Comparison of ENCODE assay signal across 10 mouse cellular contexts in the genomic region with DNA sequence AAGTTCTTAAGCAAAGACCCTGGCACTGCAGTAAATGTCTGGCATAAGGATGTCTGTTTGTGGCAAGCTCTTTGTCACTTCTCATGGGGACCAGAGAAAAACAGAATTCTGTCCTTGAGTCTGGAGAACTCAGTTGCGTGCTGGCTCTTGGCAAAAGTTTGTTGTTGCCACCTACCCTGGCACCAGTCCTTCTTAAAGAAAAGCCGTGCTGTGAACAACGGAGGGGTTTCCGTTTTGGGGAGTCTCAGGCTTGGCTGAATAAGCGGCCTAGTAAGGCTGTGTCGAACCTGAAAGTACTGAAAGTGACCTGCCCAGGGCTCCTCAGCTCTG. TPM values are rescaled to one million over a fixed set of nuclear protein-coding genes. Genes with fewer than 3 reads are reported as not detected.
DNase-seq lines count a peak whose midpoint lies in the region; ATAC-seq and TF ChIP-seq lines count a peak whose summit lies in the region.
"Had no signal": no experiment of that assay in that cellular context is flagged by ENCODE, and none has a peak within 500 bp of the region (broad histone marks: within the 10 kb centered on the region; RNA-seq: fewer than 3 reads in every experiment).

No protein-coding gene starts in this region.

- ATAC-seq in kidney, postnatal 0 days (replicated peaks; ENCODE audit: low FRiP score, low read depth), result no peak
- no peak for ATAC-seq in liver, postnatal 0 days
- ATAC-seq in inflammation-experienced regulatory T-cells, adult 6 months, result no peak

- H3K4me1 ChIP-seq in kidney, postnatal 0 days (replicated peaks; ENCODE audit: insufficient read depth, low read length), result peaks cover 28% of the 10 kb centered on the region
- H3K4me1 ChIP-seq in liver, postnatal 0 days (ENCODE audit: insufficient read depth), result peaks cover 39% of the 10 kb centered on the region

- peak; percentile 40 for DNase-seq in adrenal gland, postnatal 10 days
- no peak for DNase-seq in adrenal gland, postnatal 25 days
- DNase-seq in kidney, postnatal 0 days (ENCODE audit: low spot score), result no peak
- DNase-seq in kidney, adult 11 months, result no peak
- DNase-seq in heart, postnatal 4 days, result peak; percentile 23
- no peak for DNase-seq in liver, postnatal 0 days
- no peak for DNase-seq in c-Kit-positive CD71-positive TER-119-positive erythroid progenitor cells, embryonic 14.5 days (ENCODE audit: low spot score)
- DNase-seq: cerebellum, postnatal 25 days; midbrain, embryonic 14.5 days had no signal

- peak overlapping the region; percentile 52 for H3K27ac ChIP-seq in kidney, postnatal 0 days
- H3K27ac ChIP-seq in liver, postnatal 0 days (ENCODE audit: low read depth), result peak overlapping the region; percentile 86

- H3K36me3 ChIP-seq in kidney, postnatal 0 days (ENCODE audit: insufficient read depth, low read length), result no peaks in the 10 kb centered on the region
- no peaks in the 10 kb centered on the region for H3K36me3 ChIP-seq in liver, postnatal 0 days (replicated peaks; ENCODE audit: insufficient read depth, low read length)

- TF ChIP-seq CTCF in kidney, postnatal 0 days (IDR thresholded peaks at IDR 0.05; ENCODE audit: low read depth), result no peak
- TF ChIP-seq CTCF in liver, postnatal 0 days (IDR thresholded peaks at IDR 0.05; ENCODE audit: low read depth), result no peak

- no peaks in the 10 kb centered on the region for H3K27me3 ChIP-seq in kidney, postnatal 0 days (ENCODE audit: insufficient read depth, low read length)
- 0 out of 2 replicates have a peak, but pooled peaks cover 3% of the 10 kb centered on the region for H3K27me3 ChIP-seq in liver, postnatal 0 days (ENCODE audit: insufficient read depth, low read length)

- no peak for TF ChIP-seq EP300 in liver, postnatal 0 days (IDR thresholded peaks at IDR 0.05; ENCODE audit: low read depth)

- no peak overlapping the region for H3K9ac ChIP-seq in kidney, postnatal 0 days (ENCODE audit: low read depth, low read length)
- H3K9ac ChIP-seq in liver, postnatal 0 days (replicated peaks), result no peak overlapping the region; the same call in 1 of the 2 replicates

- 53% methylated on average over 6 of the region's 6 CpGs for WGBS in kidney, postnatal 0 days
- WGBS in liver, postnatal 0 days (ENCODE audit: insufficient replicate concordance), result 41% methylated on average over 6 of the region's 6 CpGs

- no peak overlapping the region for H3K4me3 ChIP-seq in kidney, postnatal 0 days (replicated peaks; ENCODE audit: low read depth, low read length)
- H3K4me3 ChIP-seq in liver, postnatal 0 days (ENCODE audit: low read depth, low read length), result no peak overlapping the region

- H3K4me2 ChIP-seq in kidney, postnatal 0 days (ENCODE audit: low read length), result no peak overlapping the region
- no peak overlapping the region for H3K4me2 ChIP-seq in liver, postnatal 0 days (ENCODE audit: low read depth, low read length)

- H3K9me3 ChIP-seq in kidney, postnatal 0 days (replicated peaks; ENCODE audit: low read length), result no peaks in the 10 kb centered on the region
- H3K9me3 ChIP-seq in liver, postnatal 0 days (ENCODE audit: low read length), result no peaks in the 10 kb centered on the region

RNA-seq across cellular contexts. Expression of a gene that starts 24.0 kb away (rescaled TPM):
- total RNA-seq in adrenal gland, postnatal 10 days (2021), result 10 to 100 TPM in 1 of 2 experiments, 1 to 10 TPM in 1; 8.9 to 12.1 TPM
- total RNA-seq in adrenal gland, postnatal 25 days (2021), result 7.2 and 7.5 TPM in 2 replicates
- 27.8 and 31.8 TPM in 2 replicates for polyA plus RNA-seq in kidney, postnatal 0 days (2015; fragmentation: Nextera tagmentation; extraction: Ambion mirVana)
- total RNA-seq in heart, postnatal 4 days (2021), result 10 to 100 TPM; 18.7 to 19.9 TPM
- 26.1 and 31.2 TPM in 2 replicates for polyA plus RNA-seq in liver, postnatal 0 days (2015; fragmentation: Nextera tagmentation; extraction: Ambion mirVana)
- 10 to 100 TPM in 2 of 3 experiments, 1 to 10 TPM in 1; 8.4 to 75.9 (median 10.4) TPM for polyA plus RNA-seq in inflammation-experienced regulatory T-cells, adult 6 months (2017; shearing (Covaris generic))

Comparison
In these comparisons a context has a peak if more than half of its experiments do, and no peak if none do; other contexts are left out.
1. DNase-seq: peak in adrenal gland, postnatal 10 days (single experiment) and heart, postnatal 4 days (single experiment); none in adrenal gland, postnatal 25 days (single experiment), kidney, postnatal 0 days (single experiment), kidney, adult 11 months (single experiment), liver, postnatal 0 days (single experiment) and c-Kit-positive CD71-positive TER-119-positive erythroid progenitor cells, embryonic 14.5 days (single experiment).